Mouse (Mus musculus) neural tube, embryonic 14.5 days (tissue): Measurements from ENCODE around the gene Tbck. TPM values are rescaled to one million over a fixed set of nuclear protein-coding genes. Genes with fewer than 3 reads are reported as not detected.

Source experiments
- ATAC-seq: fragments of 200-750 bp; cut with Nextera tagmentation; 2 replicates; pipeline ENCODE4 v1.8.0; 2017; ENCODE audit warnings: low read depth, mild to moderate bottlenecking, moderate TSS enrichment, moderate library complexity
- H3K27ac ChIP-seq: fragments of 300-500 bp; sonication (generic); 2 replicates; pipeline ENCODE4 v1.5.1; 2014; ENCODE audit warnings: low read depth, mild to moderate bottlenecking, control low read depth, low read length, moderate library complexity, mixed read lengths
- H3K27me3 ChIP-seq: fragments of 300-500 bp; sonication (generic); 2 replicates; pipeline ENCODE4 v1.6.1; 2014; ENCODE audit warnings: low read length; ENCODE audit not compliant: control insufficient read depth, insufficient read depth
- H3K36me3 ChIP-seq: fragments of 300-500 bp; sonication (generic); 2 replicates; pipeline ENCODE4 v1.6.1; 2014; ENCODE audit warnings: low read length, mixed read lengths; ENCODE audit not compliant: control insufficient read depth, insufficient read depth
- H3K4me1 ChIP-seq: fragments of 300-500 bp; sonication (generic); 2 replicates; pipeline ENCODE4 v1.6.1; 2014; ENCODE audit warnings: low read length; ENCODE audit not compliant: control insufficient read depth, insufficient read depth
- H3K4me2 ChIP-seq: fragments of 300-500 bp; sonication (generic); 2 replicates; pipeline ENCODE4 v1.6.1; 2014; ENCODE audit warnings: mild to moderate bottlenecking, low read depth, low read length, control low read depth
- H3K4me3 ChIP-seq: fragments of 300-500 bp; sonication (generic); 2 replicates; pipeline ENCODE4 v1.5.1; 2014; ENCODE audit warnings: low read depth, low read length, control low read depth, mixed read lengths
- H3K9ac ChIP-seq: fragments of 300-500 bp; sonication (generic); replicated peaks from 2 replicates; pipeline ENCODE4 v1.6.1; 2014; ENCODE audit warnings: low read depth, mild to moderate bottlenecking, control low read depth, low read length, mixed read lengths
- H3K9me3 ChIP-seq: fragments of 300-500 bp; sonication (generic); 2 replicates; pipeline ENCODE4 v1.6.1; 2016; ENCODE audit warnings: low read length; ENCODE audit not compliant: control insufficient read depth
- WGBS: fragments of 180-500 bp; shearing (Covaris S2); extraction: QIAGEN DNeasy Blood & Tissue Kit; methylation state at CpG from one replicate; pipeline ENCODE4 v1.1.7; 2014; 5-methylcytosine and 5-hydroxymethylcytosine counted together
- polyA plus RNA-seq: library from polyadenylated mRNA; unstranded; fragments of >200 nt; fragmentation: Nextera tagmentation; extraction: Ambion mirVana; gene quantifications from 2 replicates; pipeline ENCODE4 v1.2.1, GENCODE M21; 2014

The Tbck gene
- polyA plus RNA-seq, 1 experiment from 2014 or later, result 36.3 TPM

- Histone ChIP-seq H3K4me1 (no peaks in the 10 kb centered on the region), H3K4me2 (no peak overlapping the region), H3K27ac (no peak overlapping the region), H3K9me3 (no peaks in the 10 kb centered on the region), H3K36me3 (no peaks in the 10 kb centered on the region), H3K27me3 (no peaks in the 10 kb centered on the region), H3K9ac (no peak overlapping the region), H3K4me3 (no peak overlapping the region)
- ATAC-seq, result no peak
- WGBS, result 90% methylated on average over 5 of the region's 5 CpGs
These were observed 127.8 kb downstream of the Tbck start for GRCm38 (mm10) chr3:132811791-132812190.

- 88% methylated on average over 5 of the region's 5 CpGs for WGBS
- Histone ChIP-seq H3K9ac (no peak overlapping the region), H3K27me3 (no peaks in the 10 kb centered on the region), H3K4me1 (no peaks in the 10 kb centered on the region), H3K27ac (no peak overlapping the region), H3K4me2 (no peak overlapping the region), H3K36me3 (no peaks in the 10 kb centered on the region), H3K4me3 (no peak overlapping the region), H3K9me3 (no peaks in the 10 kb centered on the region)
- no peak for ATAC-seq
These were observed 128.4 kb downstream of the Tbck start for GRCm38 (mm10) chr3:132812356-132812755.

- Histone ChIP-seq H3K9ac (no peak overlapping the region), H3K9me3 (no peaks in the 10 kb centered on the region), H3K36me3 (no peaks in the 10 kb centered on the region), H3K27me3 (no peaks in the 10 kb centered on the region), H3K4me1 (no peaks in the 10 kb centered on the region), H3K4me2 (no peak overlapping the region), H3K4me3 (no peak overlapping the region), H3K27ac (no peak overlapping the region)
- ATAC-seq, result no peak
- 94% methylated on average over 3 of the region's 3 CpGs for WGBS
These were observed 129.2 kb downstream of the Tbck start for GRCm38 (mm10) chr3:132813147-132813546.

GRCm38 (mm10) chr3:132813706-132814497 lies 130.0 kb downstream of the Tbck start:
- Histone ChIP-seq H3K4me3 (no peak overlapping the region), H3K36me3 (no peaks in the 10 kb centered on the region), H3K27ac (no peak overlapping the region), H3K4me2 (no peak overlapping the region), H3K9me3 (no peaks in the 10 kb centered on the region), H3K9ac (no peak overlapping the region), H3K4me1 (no peaks in the 10 kb centered on the region), H3K27me3 (no peaks in the 10 kb centered on the region)
- ATAC-seq, result no peak
- WGBS, result 81% methylated on average over 9 of the region's 9 CpGs

GRCm38 (mm10) chr3:132814791-132815496 lies 131.0 kb downstream of the Tbck start:
- no peak overlapping the region for H3K27ac ChIP-seq
- ATAC-seq, result no peak
- no peak overlapping the region for H3K4me2 ChIP-seq
- H3K36me3 ChIP-seq, result no peaks in the 10 kb centered on the region
- H3K27me3 ChIP-seq, result no peaks in the 10 kb centered on the region
- WGBS, result 95% methylated on average over 10 of the region's 10 CpGs
- H3K9ac ChIP-seq, result no peak overlapping the region
- H3K4me3 ChIP-seq, result no peak overlapping the region
- no peaks in the 10 kb centered on the region for H3K4me1 ChIP-seq
- no peaks in the 10 kb centered on the region for H3K9me3 ChIP-seq

- H3K36me3 ChIP-seq, result no peaks in the 10 kb centered on the region
- no peak overlapping the region for H3K4me3 ChIP-seq
- H3K27me3 ChIP-seq, result no peaks in the 10 kb centered on the region
- no peak overlapping the region for H3K27ac ChIP-seq
- no peak overlapping the region for H3K9ac ChIP-seq
- no peaks in the 10 kb centered on the region for H3K4me1 ChIP-seq
- 94% methylated on average over 4 of the region's 4 CpGs for WGBS
- no peak for ATAC-seq
- no peak overlapping the region for H3K4me2 ChIP-seq
- H3K9me3 ChIP-seq, result no peaks in the 10 kb centered on the region
These were observed 131.8 kb downstream of the Tbck start for GRCm38 (mm10) chr3:132815497-132816326.

- no peak overlapping the region for H3K27ac ChIP-seq
- no peaks in the 10 kb centered on the region for H3K27me3 ChIP-seq
- no peaks in the 10 kb centered on the region for H3K4me1 ChIP-seq
- no peaks in the 10 kb centered on the region for H3K36me3 ChIP-seq
- H3K9ac ChIP-seq, result no peak overlapping the region
- no peak overlapping the region for H3K4me2 ChIP-seq
- H3K9me3 ChIP-seq, result no peaks in the 10 kb centered on the region
- H3K4me3 ChIP-seq, result no peak overlapping the region
- WGBS, result 89% methylated on average over 2 of the region's 2 CpGs
- no peak for ATAC-seq
These were observed 135.5 kb downstream of the Tbck start for GRCm38 (mm10) chr3:132819408-132819807.

- H3K36me3 ChIP-seq, result no peaks in the 10 kb centered on the region
- ATAC-seq, result no peak
- H3K9ac ChIP-seq, result no peak overlapping the region
- no peak overlapping the region for H3K27ac ChIP-seq
- 96% methylated on average over 16 of the region's 16 CpGs for WGBS
- H3K4me1 ChIP-seq, result no peaks in the 10 kb centered on the region
- H3K4me3 ChIP-seq, result no peak overlapping the region
- H3K4me2 ChIP-seq, result no peak overlapping the region
- H3K9me3 ChIP-seq, result no peaks in the 10 kb centered on the region
- no peaks in the 10 kb centered on the region for H3K27me3 ChIP-seq
These were observed 147.4 kb downstream of the Tbck start for GRCm38 (mm10) chr3:132831179-132831873.
